Mouse (Mus musculus): ENCODE data around the gene Grwd1. TPM values are rescaled to one million over a fixed set of nuclear protein-coding genes. Genes with fewer than 3 reads are reported as not detected.

The Grwd1 gene
- polyA plus RNA-seq, 1 experiment: 15.2 TPM

GRCm38 (mm10) chr7:45862804-45863203 lies 32.1 kb upstream of the Grwd1 start:
- Histone ChIP-seq H3K27me3 (ENCODE audit: control insufficient read depth, insufficient read depth, low read length) (peaks cover 2% of the 10 kb centered on the region; the same call in 1 of the 2 replicates), H3K27ac (ENCODE audit: insufficient read depth, low read length) (no peak overlapping the region), H3K4me1 (ENCODE audit: control insufficient read depth, insufficient read depth, insufficient read length) (peaks cover 11% of the 10 kb centered on the region), H3K36me3 (ENCODE audit: control insufficient read depth, insufficient read depth, low read length) (no peaks in the 10 kb centered on the region), H3K4me3 (ENCODE audit: extremely low read depth, insufficient read depth, insufficient read length) (no peak overlapping the region)
- TF ChIP-seq POLR2A (IDR thresholded peaks at IDR 0.05; ENCODE audit: low read depth, low read length) (no peak), CTCF (IDR thresholded peaks at IDR 0.05; ENCODE audit: extremely low read depth, insufficient read depth, insufficient read length, insufficient replicate concordance) (no peak)
- WGBS: 89% methylated on average over 7 of the region's 7 CpGs
- DNase-seq (ENCODE audit: low read depth in 1 of 2, low spot score in 2 of 2): no peak

GRCm38 (mm10) chr7:45859008-45859407 lies 28.3 kb upstream of the Grwd1 start:
- no peak for TF ChIP-seq POLR2A (IDR thresholded peaks at IDR 0.05; ENCODE audit: low read depth, low read length)
- no peak for TF ChIP-seq CTCF (IDR thresholded peaks at IDR 0.05; ENCODE audit: extremely low read depth, insufficient read depth, insufficient read length, insufficient replicate concordance)
- Histone ChIP-seq H3K27me3 (ENCODE audit: control insufficient read depth, insufficient read depth, low read length) (peaks cover 7% of the 10 kb centered on the region; the same call in 1 of the 2 replicates), H3K27ac (ENCODE audit: insufficient read depth, low read length) (no peak overlapping the region), H3K4me3 (ENCODE audit: extremely low read depth, insufficient read depth, insufficient read length) (no peak overlapping the region), H3K4me1 (ENCODE audit: control insufficient read depth, insufficient read depth, insufficient read length) (no peaks in the 10 kb centered on the region), H3K36me3 (ENCODE audit: control insufficient read depth, insufficient read depth, low read length) (no peaks in the 10 kb centered on the region)
- 70% methylated on average over 4 of the region's 4 CpGs for WGBS
- DNase-seq (ENCODE audit: low read depth in 1 of 2, low spot score in 2 of 2): no peak

GRCm38 (mm10) chr7:45856950-45857901 lies 26.5 kb upstream of the Grwd1 start:
- 11% methylated on average over 30 of the region's 30 CpGs for WGBS
- H3K4me3 ChIP-seq (ENCODE audit: extremely low read depth, insufficient read depth, insufficient read length): peak overlapping the region; percentile 23; the same call in 1 of the 2 replicates
- H3K27me3 ChIP-seq (ENCODE audit: control insufficient read depth, insufficient read depth, low read length): peaks cover 7% of the 10 kb centered on the region; the same call in 1 of the 2 replicates
- no peak for DNase-seq (ENCODE audit: low read depth in 1 of 2, low spot score in 2 of 2)
- no peak for TF ChIP-seq CTCF (IDR thresholded peaks at IDR 0.05; ENCODE audit: extremely low read depth, insufficient read depth, insufficient read length, insufficient replicate concordance)
- TF ChIP-seq POLR2A (IDR thresholded peaks at IDR 0.05; ENCODE audit: low read depth, low read length): no peak
- no peaks in the 10 kb centered on the region for H3K36me3 ChIP-seq (ENCODE audit: control insufficient read depth, insufficient read depth, low read length)
- H3K4me1 ChIP-seq (ENCODE audit: control insufficient read depth, insufficient read depth, insufficient read length): no peaks in the 10 kb centered on the region
- no peak overlapping the region for H3K27ac ChIP-seq (ENCODE audit: insufficient read depth, low read length)

GRCm38 (mm10) chr7:45853089-45853488 lies 22.3 kb upstream of the Grwd1 start:
- TF ChIP-seq POLR2A (IDR thresholded peaks at IDR 0.05; ENCODE audit: low read depth, low read length) (no peak), CTCF (IDR thresholded peaks at IDR 0.05; ENCODE audit: extremely low read depth, insufficient read depth, insufficient read length, insufficient replicate concordance) (no peak)
- Histone ChIP-seq H3K36me3 (ENCODE audit: control insufficient read depth, insufficient read depth, low read length) (no peaks in the 10 kb centered on the region), H3K27ac (ENCODE audit: insufficient read depth, low read length) (no peak overlapping the region), H3K27me3 (ENCODE audit: control insufficient read depth, insufficient read depth, low read length) (peaks cover 7% of the 10 kb centered on the region; the same call in 1 of the 2 replicates), H3K4me1 (ENCODE audit: control insufficient read depth, insufficient read depth, insufficient read length) (no peaks in the 10 kb centered on the region), H3K4me3 (ENCODE audit: extremely low read depth, insufficient read depth, insufficient read length) (no peak overlapping the region)
- WGBS: 93% methylated on average over 12 of the region's 12 CpGs
- no peak for DNase-seq (ENCODE audit: low read depth in 1 of 2, low spot score in 2 of 2)

- Histone ChIP-seq H3K36me3 (ENCODE audit: control insufficient read depth, insufficient read depth, low read length) (no peaks in the 10 kb centered on the region), H3K27me3 (ENCODE audit: control insufficient read depth, insufficient read depth, low read length) (no peaks in the 10 kb centered on the region), H3K4me1 (ENCODE audit: control insufficient read depth, insufficient read depth, insufficient read length) (no peaks in the 10 kb centered on the region), H3K4me3 (ENCODE audit: extremely low read depth, insufficient read depth, insufficient read length) (no peak overlapping the region), H3K27ac (ENCODE audit: insufficient read depth, low read length) (no peak overlapping the region)
- no peak for DNase-seq (ENCODE audit: low read depth in 1 of 2, low spot score in 2 of 2)
- TF ChIP-seq CTCF (IDR thresholded peaks at IDR 0.05; ENCODE audit: extremely low read depth, insufficient read depth, insufficient read length, insufficient replicate concordance): no peak
- TF ChIP-seq POLR2A (IDR thresholded peaks at IDR 0.05; ENCODE audit: low read depth, low read length): no peak
- WGBS: 79% methylated on average over 3 of the region's 3 CpGs
Observed at GRCm38 (mm10) chr7:45850661-45851060, 19.9 kb upstream of the Grwd1 start.

DNA sequence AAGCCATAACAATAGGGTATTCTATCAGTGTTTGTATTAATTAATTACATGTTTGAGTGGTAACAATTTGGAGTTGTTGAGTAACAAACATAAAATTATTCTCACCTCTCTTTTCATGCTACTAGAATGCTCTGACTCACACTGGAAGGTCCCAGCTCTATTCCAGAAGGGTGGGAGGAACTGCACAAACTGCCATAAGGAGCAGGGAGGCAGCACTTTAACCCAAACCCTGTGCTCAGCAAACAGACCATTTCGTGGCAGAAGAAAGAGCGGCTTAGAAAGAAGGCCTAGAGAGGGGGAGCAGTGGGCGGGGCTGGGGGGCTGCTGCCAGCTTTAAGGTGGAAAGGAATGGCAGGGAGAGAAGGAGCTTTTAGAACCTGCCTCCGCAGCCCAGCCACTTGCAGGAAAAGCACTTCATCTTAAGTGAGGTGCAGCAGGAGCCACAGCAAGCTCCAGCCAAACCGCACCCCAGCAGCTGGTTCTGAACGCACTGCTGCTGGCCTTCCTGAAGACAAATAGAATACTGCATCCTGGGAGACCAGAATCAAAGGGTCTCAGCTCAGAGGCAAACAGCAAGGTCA lies 17.8 kb upstream of the Grwd1 start:
- no peak overlapping the region for H3K4me3 ChIP-seq (ENCODE audit: extremely low read depth, insufficient read depth, insufficient read length)
- no peaks in the 10 kb centered on the region for H3K36me3 ChIP-seq (ENCODE audit: control insufficient read depth, insufficient read depth, low read length)
- no peak overlapping the region for H3K27ac ChIP-seq (ENCODE audit: insufficient read depth, low read length)
- TF ChIP-seq POLR2A (IDR thresholded peaks at IDR 0.05; ENCODE audit: low read depth, low read length) (no peak), CTCF (IDR thresholded peaks at IDR 0.05; ENCODE audit: extremely low read depth, insufficient read depth, insufficient read length, insufficient replicate concordance) (no peak)
- no peaks in the 10 kb centered on the region for H3K27me3 ChIP-seq (ENCODE audit: control insufficient read depth, insufficient read depth, low read length)
- 44% methylated on average over 6 of the region's 6 CpGs for WGBS
- H3K4me1 ChIP-seq (ENCODE audit: control insufficient read depth, insufficient read depth, insufficient read length): no peaks in the 10 kb centered on the region
- no peak for DNase-seq (ENCODE audit: low read depth in 1 of 2, low spot score in 2 of 2)
